Mouse (Mus musculus) lung, postnatal 0 days (tissue): Measurements from ENCODE around the gene Sds. TPM values are rescaled to one million over a fixed set of nuclear protein-coding genes. Genes with fewer than 3 reads are reported as not detected.

ENCODE experiments used
- ATAC-seq: fragments of 200-750 bp; cut with Nextera tagmentation; 2 replicates; pipeline ENCODE4 v1.8.0; 2017; ENCODE audit warnings: moderate library complexity
- DNase-seq: peaks from one replicate; pipeline ENCODE4 v3.0.0-alpha.2; 2016; ENCODE audit warnings: low spot score
- H3K27ac ChIP-seq: fragments of 300-500 bp; sonication (generic); 2 replicates; pipeline ENCODE4 v1.5.1; 2014; ENCODE audit warnings: antibody characterized with exemption, mild to moderate bottlenecking, low read length, mixed read lengths
- H3K27me3 ChIP-seq: fragments of 300-500 bp; sonication (generic); replicated peaks from 2 replicates; pipeline ENCODE4 v1.6.1; 2014; ENCODE audit warnings: low read length, mixed read lengths; ENCODE audit not compliant: insufficient read depth
- H3K36me3 ChIP-seq: fragments of 300-500 bp; sonication (generic); 2 replicates; pipeline ENCODE4 v1.6.1; 2014; ENCODE audit warnings: low read length, mixed read lengths; ENCODE audit not compliant: insufficient read depth
- H3K4me1 ChIP-seq: fragments of 300-500 bp; sonication (generic); 2 replicates; pipeline ENCODE4 v1.6.1; 2014; ENCODE audit warnings: antibody characterized with exemption, low read depth, low read length, mixed read lengths; ENCODE audit not compliant: insufficient read depth
- H3K4me2 ChIP-seq: fragments of 300-500 bp; sonication (generic); replicated peaks from 2 replicates; pipeline ENCODE4 v1.6.1; 2014; ENCODE audit warnings: low read depth, mild to moderate bottlenecking, low read length, moderate library complexity, mixed read lengths
- H3K4me3 ChIP-seq: fragments of 300-500 bp; sonication (generic); 2 replicates; pipeline ENCODE4 v1.5.1; 2014; ENCODE audit warnings: low read depth, low read length
- H3K9ac ChIP-seq: fragments of 300-500 bp; sonication (generic); replicated peaks from 2 replicates; pipeline ENCODE4 v1.6.1; 2014; ENCODE audit warnings: low read depth, mild to moderate bottlenecking
- H3K9me3 ChIP-seq: fragments of 300-500 bp; sonication (generic); 2 replicates; pipeline ENCODE4 v1.6.1; 2016; ENCODE audit warnings: low read length, mixed read lengths
- CTCF ChIP-seq: IDR thresholded peaks from 2 replicates; pipeline ENCODE4 v1.5.1; 2016; ENCODE audit warnings: antibody characterized with exemption, mild to moderate bottlenecking
- EP300 ChIP-seq: IDR thresholded peaks from 2 replicates; pipeline ENCODE4 v1.6.1; 2016; ENCODE audit warnings: antibody characterized with exemption, mild to moderate bottlenecking, control low read depth
- WGBS: fragments of 180-500 bp; shearing (Covaris S2); extraction: QIAGEN DNeasy Blood & Tissue Kit; methylation state at CpG from one replicate; pipeline ENCODE4 v1.1.7; 2014; 5-methylcytosine and 5-hydroxymethylcytosine counted together
- polyA plus RNA-seq: library from polyadenylated mRNA; unstranded; fragments of >200 nt; fragmentation: Nextera tagmentation; extraction: Ambion mirVana; gene quantifications from 2 replicates; pipeline ENCODE4 v1.2.1, GENCODE M21; 2015

The Sds gene
- polyA plus RNA-seq, 1 experiment from 2014 or later: not detected

DNA sequence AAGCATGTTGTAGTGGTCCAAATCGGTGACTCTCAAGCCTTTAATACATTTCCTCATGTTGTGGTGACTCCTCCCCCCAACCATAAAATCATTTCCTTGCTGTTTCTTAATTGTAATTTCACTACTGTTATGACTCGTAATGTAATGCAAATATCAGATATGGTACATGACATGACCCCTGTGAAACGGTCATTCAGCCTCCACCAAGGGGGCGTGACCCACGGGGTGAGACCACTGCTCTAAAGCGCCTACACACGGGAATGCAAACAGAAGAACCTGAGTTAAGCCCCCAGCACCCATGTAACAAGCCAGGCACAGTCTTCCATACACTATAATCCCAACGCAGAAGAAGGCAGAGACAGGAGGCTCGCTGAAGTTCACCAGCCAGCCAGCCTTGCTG lies 29.5 kb downstream of the Sds start:
- Histone ChIP-seq H3K27me3 (no peaks in the 10 kb centered on the region), H3K27ac (no peak overlapping the region), H3K9me3 (no peaks in the 10 kb centered on the region), H3K36me3 (no peaks in the 10 kb centered on the region), H3K4me1 (peaks cover 6% of the 10 kb centered on the region; the same call in 1 of the 2 replicates), H3K4me2 (no peak overlapping the region), H3K4me3 (no peak overlapping the region), H3K9ac (no peak overlapping the region)
- WGBS: 59% methylated on average over 9 of the region's 9 CpGs
- no peak for DNase-seq
- TF ChIP-seq CTCF: no peak
- TF ChIP-seq EP300: no peak
- no peak for ATAC-seq

DNA sequence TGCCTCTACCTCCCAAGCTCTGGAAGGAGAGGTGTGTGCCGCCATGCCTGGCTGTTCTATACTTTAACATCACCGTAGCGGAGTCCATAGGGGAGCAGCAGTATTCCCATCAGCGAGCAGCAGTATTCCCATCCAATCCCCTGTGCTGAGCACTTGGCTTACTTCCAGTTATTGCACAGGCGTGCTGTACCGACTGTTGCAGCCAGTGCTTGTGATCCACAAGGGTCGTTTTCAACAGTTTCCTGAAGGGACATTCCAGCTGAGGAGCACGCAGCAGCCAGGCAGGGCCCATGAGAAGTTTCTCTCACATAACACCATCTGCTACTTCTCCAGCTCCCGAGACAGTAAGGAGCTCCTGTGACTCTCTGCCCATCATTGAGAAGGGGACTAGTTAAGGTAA lies 30.2 kb downstream of the Sds start:
- Histone ChIP-seq H3K27ac (no peak overlapping the region), H3K36me3 (no peaks in the 10 kb centered on the region), H3K27me3 (no peaks in the 10 kb centered on the region), H3K4me2 (no peak overlapping the region), H3K4me1 (peaks cover 8% of the 10 kb centered on the region; the same call in 1 of the 2 replicates), H3K9me3 (no peaks in the 10 kb centered on the region), H3K9ac (no peak overlapping the region), H3K4me3 (no peak overlapping the region)
- TF ChIP-seq CTCF (peak; percentile 32), EP300 (no peak)
- 30% methylated on average over 9 of the region's 9 CpGs for WGBS
- DNase-seq (peak; percentile 67), ATAC-seq (no peak)

DNA sequence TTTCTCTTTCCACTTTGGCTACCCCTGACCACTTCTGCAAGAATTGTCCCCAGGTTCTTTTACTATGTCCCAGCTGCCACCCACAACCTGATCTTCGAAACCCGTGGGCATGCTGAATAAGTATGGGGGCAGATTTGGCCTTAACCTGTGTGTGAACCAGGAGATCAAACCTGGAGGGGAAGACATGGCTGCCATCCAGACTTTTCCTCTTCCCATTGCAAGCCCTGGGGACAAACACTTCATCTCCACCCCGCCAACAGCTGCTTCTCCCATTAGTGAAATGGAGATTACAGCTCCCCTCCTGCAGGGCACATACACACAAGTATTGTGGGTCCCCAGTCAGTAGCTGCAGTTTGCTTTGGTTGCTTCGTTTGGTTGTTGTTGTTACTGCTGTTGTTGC lies 31.0 kb downstream of the Sds start:
- no peak overlapping the region for H3K4me3 ChIP-seq
- no peaks in the 10 kb centered on the region for H3K36me3 ChIP-seq
- TF ChIP-seq EP300 (no peak), CTCF (no peak)
- H3K27me3 ChIP-seq: no peaks in the 10 kb centered on the region
- ATAC-seq: no peak
- 52% methylated on average over 4 of the region's 4 CpGs for WGBS
- no peak overlapping the region for H3K4me2 ChIP-seq
- H3K27ac ChIP-seq: no peak overlapping the region
- H3K4me1 ChIP-seq: peaks cover 12% of the 10 kb centered on the region
- peak; percentile 24 for DNase-seq
- H3K9me3 ChIP-seq: no peaks in the 10 kb centered on the region
- H3K9ac ChIP-seq: no peak overlapping the region

DNA sequence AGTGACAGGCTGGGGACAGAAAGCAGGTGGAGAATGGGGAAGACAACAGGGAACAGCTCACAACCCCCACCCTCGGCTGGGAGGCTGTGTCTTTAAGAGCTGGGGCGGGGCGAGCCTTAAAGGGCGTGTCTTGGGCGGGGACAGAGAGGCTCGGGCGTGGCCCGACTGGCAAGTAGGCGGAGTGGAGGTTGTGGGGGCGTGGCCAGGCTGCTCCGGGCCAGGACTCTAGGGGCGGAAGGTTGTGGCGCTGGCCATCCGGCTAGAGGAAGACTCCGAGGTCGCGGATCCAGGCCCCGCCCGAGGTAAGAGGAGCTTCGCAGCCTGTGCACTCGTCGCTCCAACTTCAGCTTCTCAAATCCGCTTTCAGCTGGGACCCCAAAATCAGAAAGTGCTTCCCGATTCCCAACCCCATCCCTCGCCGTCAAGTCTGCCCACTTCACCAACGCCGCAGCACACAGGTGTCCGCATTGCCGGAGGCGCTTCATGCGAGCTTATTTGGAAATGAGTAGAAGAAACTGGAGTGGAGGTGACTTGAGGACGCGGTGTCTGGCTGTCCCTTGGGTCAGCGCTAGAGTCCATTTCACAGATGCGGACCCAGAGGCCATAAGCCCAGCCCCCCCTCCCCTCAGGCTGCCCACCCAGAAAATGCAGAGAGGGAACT lies 34.8 kb downstream of the Sds start, which contains the start of gene Slc8b1:
Gene Slc8b1, plus strand, starts transcription at position 187 of the 661 bp plus-strand sequence.
- H3K4me3 ChIP-seq: peak within 1 kb of the TSS; percentile 55
- H3K9me3 ChIP-seq: no peaks in the 10 kb centered on the region
- no peaks in the 10 kb centered on the region for H3K36me3 ChIP-seq
- DNase-seq (peak; percentile 97), ATAC-seq (peak; percentile 96)
- under 1% methylated on average over 36 of the region's 36 CpGs for WGBS
- no peak for TF ChIP-seq CTCF
- no peak for TF ChIP-seq EP300
- peak within 1 kb of the TSS; percentile 71 for H3K27ac ChIP-seq
- H3K9ac ChIP-seq: peak within 1 kb of the TSS; percentile 43
- H3K4me2 ChIP-seq: peak within 1 kb of the TSS; percentile 70
- H3K4me1 ChIP-seq: peaks cover 6% of the 10 kb centered on the region
- no peaks in the 10 kb centered on the region for H3K27me3 ChIP-seq

DNA sequence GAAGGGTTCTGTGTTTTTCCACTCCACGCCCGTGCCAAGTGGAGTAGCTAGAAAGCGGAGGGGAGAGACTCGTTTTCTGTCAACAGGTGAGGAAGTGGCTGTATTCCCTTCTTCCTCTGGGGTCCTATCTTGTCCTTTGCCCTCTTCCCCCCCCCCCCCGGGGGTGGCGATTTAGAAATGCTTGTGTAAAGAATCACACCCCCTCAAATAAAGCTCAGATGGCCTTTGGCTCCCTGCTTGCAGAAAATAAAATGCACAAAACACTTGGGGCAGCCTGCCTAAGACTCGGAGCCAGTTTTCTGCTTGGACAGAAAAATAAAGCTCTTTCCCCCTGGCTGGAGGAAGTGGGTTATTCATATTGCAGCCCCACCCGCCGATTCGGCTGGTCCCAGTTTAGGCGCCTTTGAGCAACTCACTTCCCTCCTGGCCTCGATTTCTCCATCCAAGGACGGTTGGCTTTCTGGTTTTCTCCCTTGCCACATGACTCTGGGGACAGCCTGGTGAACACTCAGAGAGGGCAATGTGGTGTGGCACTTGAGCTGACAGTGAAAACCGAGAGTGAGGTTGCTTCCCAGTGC lies 35.4 kb downstream of the Sds start:
- 10% methylated on average over 14 of the region's 14 CpGs for WGBS
- H3K9me3 ChIP-seq: no peaks in the 10 kb centered on the region
- peak; percentile 55 for DNase-seq

DNA sequence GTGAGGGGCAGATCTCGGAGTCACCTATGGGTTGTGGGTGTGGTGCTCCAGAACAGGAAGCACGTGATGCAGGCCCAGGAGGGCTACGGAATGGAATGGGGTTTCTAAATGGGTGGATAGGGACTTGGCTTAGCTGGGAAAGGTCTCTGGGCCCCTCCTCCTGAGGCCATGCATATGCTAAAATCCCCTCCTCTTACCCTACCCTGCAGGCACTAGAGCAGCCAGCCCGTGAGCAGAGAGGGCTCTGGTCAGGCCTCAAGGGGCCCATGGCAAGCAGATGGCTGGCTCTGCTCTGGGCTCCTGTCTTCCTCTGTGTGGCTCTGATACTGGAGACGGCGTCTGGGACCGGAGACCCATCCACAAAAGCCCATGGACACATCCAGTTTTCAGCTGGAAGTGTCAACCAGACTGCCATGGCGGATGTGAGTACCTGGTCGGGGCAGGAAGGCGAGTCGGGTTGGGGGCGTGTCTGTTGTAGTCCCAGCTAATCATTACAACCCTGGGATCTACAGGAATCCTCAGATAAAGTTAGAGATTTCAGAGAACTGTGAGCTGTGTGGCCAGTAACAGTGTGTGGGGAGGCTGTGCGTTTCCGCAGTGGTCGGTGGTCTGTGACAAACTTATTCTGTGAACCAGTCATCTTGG lies 36.7 kb downstream of the Sds start:
- Histone ChIP-seq H3K4me2 (no peak overlapping the region), H3K4me1 (peaks cover 6% of the 10 kb centered on the region), H3K27ac (no peak overlapping the region), H3K9ac (no peak overlapping the region), H3K27me3 (no peaks in the 10 kb centered on the region), H3K4me3 (no peak overlapping the region), H3K9me3 (no peaks in the 10 kb centered on the region), H3K36me3 (no peaks in the 10 kb centered on the region)
- ATAC-seq (no peak), DNase-seq (no peak)
- TF ChIP-seq CTCF (no peak), EP300 (no peak)
- WGBS: 66% methylated on average over 15 of the region's 15 CpGs

More for the DNA sequence above, 35.4 kb downstream of the Sds start:
- H3K4me3 ChIP-seq: peak overlapping the region; percentile 55
- peak overlapping the region; percentile 71 for H3K27ac ChIP-seq
- TF ChIP-seq EP300 (no peak), CTCF (peak; percentile 3; the same call in 1 of the 2 replicates)
- H3K9ac ChIP-seq: peak overlapping the region; percentile 43
- no peak for ATAC-seq
- no peaks in the 10 kb centered on the region for H3K36me3 ChIP-seq
- peaks cover 6% of the 10 kb centered on the region for H3K4me1 ChIP-seq
- H3K27me3 ChIP-seq: no peaks in the 10 kb centered on the region
- H3K4me2 ChIP-seq: peak overlapping the region; percentile 70
